Mouse (Mus musculus) G1E (cell line): ENCODE measurements around the gene Hrh1.

ENCODE experiments used
- CTCF ChIP-seq: IDR thresholded peaks from 2 replicates; pipeline ENCODE4 v1.5.1; 2012; ENCODE audit warnings: low read depth, low read length, inconsistent platforms, mixed read lengths
- POLR2AphosphoS5 ChIP-seq: IDR thresholded peaks from 2 replicates; pipeline ENCODE4 v1.6.1; 2012; ENCODE audit warnings: low read depth, low read length, inconsistent platforms; ENCODE audit not compliant: insufficient replicate concordance

- TF ChIP-seq CTCF (no peak), POLR2AphosphoS5 (no peak)
Measured at GRCm38 (mm10) chr6:114414510-114414909, 16.8 kb downstream of the Hrh1 start.
